Mouse (Mus musculus): ENCODE data around the gene Agtpbp1.

Agtpbp1 gene

GRCm38 (mm10) chr13:59533331-59533730, 51.7 kb downstream of the Agtpbp1 start:
- no peak for DNase-seq (ENCODE audit: low spot score in 2 of 2)

- no peak for DNase-seq (ENCODE audit: low spot score in 2 of 2)
Observed at GRCm38 (mm10) chr13:59531203-59531602, 53.8 kb downstream of the Agtpbp1 start.

GRCm38 (mm10) chr13:59530491-59530890, 54.5 kb downstream of the Agtpbp1 start:
- DNase-seq (ENCODE audit: low spot score in 2 of 2), result no peak

GRCm38 (mm10) chr13:59521271-59522064, 63.6 kb downstream of the Agtpbp1 start:
- no peak for DNase-seq (ENCODE audit: low spot score in 2 of 2)

GRCm38 (mm10) chr13:59520834-59521233, 64.2 kb downstream of the Agtpbp1 start:
- DNase-seq (ENCODE audit: low spot score in 2 of 2), result no peak

- DNase-seq (ENCODE audit: low spot score in 2 of 2), result no peak
Observed at GRCm38 (mm10) chr13:59519479-59519878, 65.5 kb downstream of the Agtpbp1 start.

GRCm38 (mm10) chr13:59518016-59518415, 67.0 kb downstream of the Agtpbp1 start:
- DNase-seq (ENCODE audit: low spot score in 2 of 2), result no peak

GRCm38 (mm10) chr13:59515074-59515473, 70.0 kb downstream of the Agtpbp1 start:
- DNase-seq (ENCODE audit: low spot score in 2 of 2), result no peak

GRCm38 (mm10) chr13:59509644-59510366, 75.2 kb downstream of the Agtpbp1 start:
- DNase-seq (ENCODE audit: low spot score in 2 of 2), result no peak

- DNase-seq (ENCODE audit: low spot score in 2 of 2), result no peak
Observed at GRCm38 (mm10) chr13:59508584-59508983, 76.4 kb downstream of the Agtpbp1 start.

- DNase-seq (ENCODE audit: low spot score in 2 of 2), result no peak
Observed at GRCm38 (mm10) chr13:59506450-59506849, 78.6 kb downstream of the Agtpbp1 start.

GRCm38 (mm10) chr13:59505867-59506266, 79.2 kb downstream of the Agtpbp1 start:
- no peak for DNase-seq (ENCODE audit: low spot score in 2 of 2)

- no peak for DNase-seq (ENCODE audit: low spot score in 2 of 2)
Observed at GRCm38 (mm10) chr13:59503581-59503980, 81.4 kb downstream of the Agtpbp1 start.

GRCm38 (mm10) chr13:59499831-59500230, 85.2 kb downstream of the Agtpbp1 start:
- DNase-seq (ENCODE audit: low spot score in 2 of 2), result no peak

- no peak for DNase-seq (ENCODE audit: low spot score in 2 of 2)
Observed at GRCm38 (mm10) chr13:59499374-59499773, 85.7 kb downstream of the Agtpbp1 start.

GRCm38 (mm10) chr13:59498191-59498590, 86.8 kb downstream of the Agtpbp1 start:
- DNase-seq (ENCODE audit: low spot score in 2 of 2), result no peak

- DNase-seq (ENCODE audit: low spot score in 2 of 2), result no peak
Observed at GRCm38 (mm10) chr13:59495839-59496238, 89.2 kb downstream of the Agtpbp1 start.

- DNase-seq (ENCODE audit: low spot score in 2 of 2), result no peak
Observed at GRCm38 (mm10) chr13:59494619-59495262, 90.3 kb downstream of the Agtpbp1 start.

GRCm38 (mm10) chr13:59490726-59491125, 94.3 kb downstream of the Agtpbp1 start:
- no peak for DNase-seq (ENCODE audit: low spot score in 2 of 2)

- no peak for DNase-seq (ENCODE audit: low spot score in 2 of 2)
Observed at GRCm38 (mm10) chr13:59489143-59489542, 95.9 kb downstream of the Agtpbp1 start.

GRCm38 (mm10) chr13:59487287-59487686, 97.7 kb downstream of the Agtpbp1 start:
- DNase-seq (ENCODE audit: low spot score in 2 of 2), result no peak

- DNase-seq (ENCODE audit: low spot score in 2 of 2), result no peak
Observed at GRCm38 (mm10) chr13:59486243-59486642, 98.8 kb downstream of the Agtpbp1 start.

- no peak for DNase-seq (ENCODE audit: low spot score in 2 of 2)
Observed at GRCm38 (mm10) chr13:59485456-59485855, 99.6 kb downstream of the Agtpbp1 start.
